Mouse (Mus musculus) effector memory CD4-positive, alpha-beta T cell, adult 7 months (primary cell): ENCODE results near the gene Pfkl. TPM values are rescaled to one million over a fixed set of nuclear protein-coding genes. Genes with fewer than 3 reads are reported as not detected.

Experiments
- polyA plus RNA-seq: library from polyadenylated mRNA; unstranded; fragments of 100-300 nt; shearing (Covaris generic); gene quantifications from one replicate; pipeline ENCODE4 v1.2.1, GENCODE M21; 2017

The Pfkl gene
- 110 TPM for polyA plus RNA-seq

GRCm38 (mm10) chr10:78009945-78010293, at the start of gene Pfkl:
Pfkl (minus strand) TSS chr10:78010083.

DNA sequence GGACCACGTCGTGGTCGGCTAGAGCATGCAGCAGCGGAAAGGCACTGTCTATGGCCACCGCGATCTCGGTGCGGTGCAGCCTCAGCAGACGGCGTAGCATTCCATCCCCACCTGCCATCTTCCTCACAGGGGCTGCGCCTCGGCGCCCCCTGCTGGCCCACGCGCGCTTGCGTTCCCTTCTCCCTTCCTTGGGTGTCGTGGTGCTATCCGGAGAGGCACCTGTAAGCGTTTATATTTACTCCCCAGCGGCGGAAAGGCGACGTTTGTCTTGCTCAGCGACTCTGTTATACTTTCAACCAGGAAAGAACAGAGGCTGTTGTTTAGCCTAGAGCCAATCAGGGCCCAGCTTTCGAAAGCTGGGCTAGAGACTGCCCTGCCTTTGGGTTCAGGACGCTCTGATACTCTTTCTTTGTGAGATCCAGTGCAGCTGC, 33.5 kb upstream of the Pfkl start, which contains the start of gene Aire:
Aire (minus strand) TSS at position 205 of the 431 bp plus-strand sequence.

DNA sequence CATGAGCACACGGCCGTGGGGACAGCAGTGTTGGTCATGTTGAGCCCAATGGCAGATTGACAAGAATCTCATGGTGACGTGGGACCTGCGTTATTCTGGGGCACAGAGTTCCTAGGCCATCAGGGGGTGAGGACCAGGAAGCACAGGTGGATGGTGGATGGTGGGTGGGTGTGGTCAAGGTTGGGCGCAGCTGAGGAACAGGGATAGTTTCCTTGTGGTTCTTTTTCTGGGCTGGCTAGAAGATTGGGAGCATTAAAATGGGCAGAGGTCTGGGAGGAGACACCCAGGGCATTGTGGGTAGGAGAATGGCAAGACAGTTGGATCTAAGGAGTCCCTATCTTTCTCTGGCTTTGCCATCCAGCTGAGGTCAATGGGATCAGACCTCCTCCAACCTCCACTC, 31.8 kb upstream of the Pfkl start, which contains the start of gene Dnmt3l:
Dnmt3l (plus strand) TSS at position 301 of the 400 bp plus-strand sequence.

DNA sequence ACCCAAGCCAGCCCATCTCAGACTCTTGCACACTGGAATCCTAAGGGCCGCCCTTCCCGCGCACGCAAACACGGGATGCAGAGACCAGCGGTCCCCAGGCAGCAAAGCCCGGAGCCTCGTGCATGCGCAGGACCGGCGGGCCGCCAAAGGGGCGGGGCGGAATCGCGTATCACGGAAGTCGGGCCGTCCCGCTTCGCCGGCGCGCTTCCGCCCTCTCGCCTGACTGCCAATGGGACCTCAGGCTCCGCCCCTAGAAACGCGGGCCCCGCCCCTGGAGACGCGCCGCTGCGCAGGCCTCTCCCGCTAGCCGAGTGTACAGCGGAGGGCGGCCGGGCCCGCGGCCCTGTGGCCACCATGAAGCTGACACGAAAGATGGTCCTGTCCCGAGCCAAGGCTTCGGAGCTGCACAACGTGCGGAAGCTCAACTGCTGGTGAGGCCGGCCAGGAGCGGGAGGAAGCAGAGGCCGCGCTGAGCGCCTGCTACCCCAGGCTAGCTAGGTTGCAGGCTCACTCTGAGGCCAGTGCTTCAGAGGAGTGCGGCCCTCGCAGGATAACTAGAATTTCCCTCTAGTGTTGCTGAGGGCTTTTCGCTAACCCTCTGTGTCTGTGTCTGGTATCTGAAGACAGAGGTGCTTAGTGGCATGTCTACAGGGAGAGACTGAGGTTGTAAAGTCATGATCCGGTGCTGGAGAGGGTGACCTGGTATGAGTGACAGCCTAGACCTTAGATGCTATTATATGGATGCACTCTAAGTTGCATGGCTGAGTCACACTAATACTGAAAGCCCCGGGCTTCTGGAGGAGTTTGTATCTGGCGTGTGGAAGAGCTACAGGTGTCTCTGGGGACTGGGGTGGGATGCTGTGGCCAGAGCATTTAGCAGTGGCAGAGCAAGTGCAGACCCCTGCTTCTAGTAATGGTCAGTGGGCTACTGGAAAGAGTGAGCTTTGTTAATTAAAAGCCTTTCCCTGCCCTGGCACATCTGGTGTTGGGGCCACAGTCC, 31.2 kb downstream of the Pfkl start, which contains the start of gene 1810043G02Rik:
1810043G02Rik (plus strand) TSS at position 174 of the 1,000 bp plus-strand sequence.

DNA sequence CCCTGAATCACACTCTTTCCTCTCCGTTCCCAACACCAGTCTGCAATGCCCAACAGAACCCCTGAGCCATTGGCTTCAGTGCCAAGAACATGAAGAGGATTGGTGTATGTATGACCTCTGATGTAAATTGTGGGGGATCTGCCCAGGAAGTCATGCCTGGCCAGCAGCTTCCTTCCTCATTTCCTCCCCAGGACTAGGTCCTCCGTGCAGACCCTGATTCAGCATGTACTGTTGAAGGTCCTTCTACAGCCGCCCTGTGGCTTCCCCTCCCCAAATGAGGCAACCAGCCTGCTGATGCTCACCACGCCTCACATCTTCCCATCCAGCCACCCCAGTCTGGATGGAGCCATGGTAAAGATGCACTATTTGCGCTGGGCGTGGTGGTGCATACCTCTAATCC, 39.4 kb downstream of the Pfkl start, which contains the start of gene Trpm2:
Trpm2 (minus strand) TSS at position 83 of the 400 bp plus-strand sequence.

Other genes starting within 250 kb of the Pfkl start
- gene Gm3238, start 238.8 kb downstream of the Pfkl start, polyA plus RNA-seq, result not detected
- not detected for gene Gm7138, start 233.1 kb downstream of the Pfkl start, polyA plus RNA-seq
- not detected for gene Gm3250, start 227.5 kb downstream of the Pfkl start, polyA plus RNA-seq
- gene Gm7137, start 221.9 kb downstream of the Pfkl start, polyA plus RNA-seq, result not detected
- not detected for gene Gm9639, start 215.0 kb downstream of the Pfkl start, polyA plus RNA-seq
- not detected for gene Gm19668, start 210.9 kb downstream of the Pfkl start, polyA plus RNA-seq
- gene Gm9507, start 198.2 kb downstream of the Pfkl start, polyA plus RNA-seq, result not detected
- gene Gm2696, start 195.4 kb downstream of the Pfkl start, polyA plus RNA-seq, result not detected
- gene Krtap10-4, start 183.0 kb downstream of the Pfkl start, polyA plus RNA-seq, result not detected
- gene Krtap10-10, start 174.1 kb downstream of the Pfkl start, polyA plus RNA-seq, result not detected
- not detected for gene Gm36176, start 163.3 kb downstream of the Pfkl start, polyA plus RNA-seq
- gene Gm10318, start 157.2 kb downstream of the Pfkl start, polyA plus RNA-seq, result not detected
- gene Gm3285, start 148.1 kb downstream of the Pfkl start, polyA plus RNA-seq, result not detected
- gene Lrrc3, start 107.5 kb downstream of the Pfkl start, polyA plus RNA-seq, result 0.32 TPM
- gene Trpm2, start 39.5 kb downstream of the Pfkl start, polyA plus RNA-seq, result 1.1 TPM
- gene 1810043G02Rik, start 31.6 kb downstream of the Pfkl start, polyA plus RNA-seq, result 11.6 TPM
- not detected for gene Dnmt3l, start 31.9 kb upstream of the Pfkl start, polyA plus RNA-seq
- 0.39 TPM for gene Aire, start 33.5 kb upstream of the Pfkl start, polyA plus RNA-seq
- gene Icosl, start 59.2 kb upstream of the Pfkl start, polyA plus RNA-seq, result 14.9 TPM
- 37.2 TPM for gene D10Jhu81e, start 159.7 kb upstream of the Pfkl start, polyA plus RNA-seq
- gene Pwp2, start 175.1 kb upstream of the Pfkl start, polyA plus RNA-seq, result 24.8 TPM
- 35.3 TPM for gene Trappc10, start 234.6 kb upstream of the Pfkl start, polyA plus RNA-seq